Mouse (Mus musculus): ENCODE results near the gene Lama5.

- no peak for TF ChIP-seq CTCF (IDR thresholded peaks at IDR 0.05; ENCODE audit: low read depth, low read length)
- TF ChIP-seq POLR2A (IDR thresholded peaks at IDR 0.05; ENCODE audit: borderline replicate concordance, low read depth, low read length), result no peak
These were observed 29.0 kb upstream of the Lama5 start for GRCm38 (mm10) chr2:180254436-180255209.

Measured in bone marrow macrophage, adult 2 months (primary cell).